Mouse (Mus musculus) left cerebral cortex, postnatal 36 days (tissue): ENCODE measurements around the gene Krt80. TPM values are rescaled to one million over a fixed set of nuclear protein-coding genes. Genes with fewer than 3 reads are reported as not detected.

Experiments used
- DNase-seq, 2 experiments: peaks; one replicate each; pipeline ENCODE4 v3.0.0; 2021 to 2022; ENCODE audit warnings: low spot score in 2 of 2, mixed read lengths in 1 of 2
- intact Hi-C: fragments of 180-260 bp; cut with DNase I; formaldehyde crosslinking; loops from one replicate; pipeline ENCODE4 v1.15.1; 2025
- total RNA-seq, 2 experiments: library from RNA; stranded (reverse); gene quantifications; 2 replicates each; pipeline ENCODE4 v1.2.3; 2021

Gene Krt80
- total RNA-seq, 2 experiments from 2014 or later: 3.4 to 6.1 TPM

DNA sequence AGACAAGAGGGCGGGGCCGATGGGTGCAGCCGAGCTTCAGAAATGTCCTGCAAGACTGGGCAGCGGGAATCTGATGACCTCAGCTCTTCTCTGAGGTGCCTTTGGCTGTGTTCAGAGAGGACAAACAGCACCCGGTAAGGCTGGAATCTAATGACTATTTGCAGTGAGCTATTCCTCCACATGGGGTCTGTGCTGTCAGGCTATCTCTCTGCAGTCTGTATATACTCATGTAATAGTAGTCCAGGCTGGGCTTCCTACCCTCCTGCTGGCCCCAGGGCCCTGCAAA lies 6.8 kb upstream of the Krt80 start:
- intact Hi-C loops: no loop called here
- no peak for DNase-seq

DNA sequence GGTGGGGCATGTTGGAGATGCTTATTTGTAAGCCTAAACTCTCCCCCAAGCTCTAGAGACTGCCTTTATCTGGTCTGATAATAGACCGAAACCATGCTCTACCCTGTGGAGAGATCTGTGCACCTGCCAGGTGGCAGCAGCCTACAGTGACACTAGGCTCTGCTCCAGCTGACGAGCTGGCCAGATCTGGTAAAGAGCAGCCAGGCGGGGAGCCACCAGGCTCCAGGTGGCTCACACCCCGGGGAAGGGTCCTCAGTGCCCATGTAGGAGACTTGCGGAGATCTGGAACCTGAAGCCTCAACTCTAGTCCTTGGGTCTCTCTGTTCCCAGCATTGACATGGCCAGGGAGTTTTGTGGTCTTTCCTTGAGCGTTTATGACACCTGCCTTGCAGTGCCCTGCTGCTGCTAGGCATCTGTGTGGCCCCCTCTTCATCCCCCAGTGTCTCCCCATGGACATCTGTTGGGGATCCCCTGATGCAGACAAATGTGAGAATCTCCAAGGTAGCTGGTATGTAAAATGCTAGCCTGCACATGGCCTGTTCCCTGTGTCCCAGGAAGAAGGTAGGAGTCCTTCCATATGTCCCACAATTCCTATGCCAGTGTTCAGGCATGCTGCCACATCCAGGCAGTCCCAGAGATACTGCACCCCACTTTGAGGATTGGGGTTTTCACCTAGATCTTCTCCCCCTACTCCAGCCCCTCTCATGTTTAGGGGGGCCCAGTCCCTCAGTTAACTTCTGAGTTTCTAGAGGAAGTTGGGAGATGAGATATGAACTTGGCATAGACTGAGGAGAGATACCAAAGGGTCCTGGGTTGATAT lies 6.2 kb upstream of the Krt80 start:
- no peak for DNase-seq
- intact Hi-C loops: no loop called here

DNA sequence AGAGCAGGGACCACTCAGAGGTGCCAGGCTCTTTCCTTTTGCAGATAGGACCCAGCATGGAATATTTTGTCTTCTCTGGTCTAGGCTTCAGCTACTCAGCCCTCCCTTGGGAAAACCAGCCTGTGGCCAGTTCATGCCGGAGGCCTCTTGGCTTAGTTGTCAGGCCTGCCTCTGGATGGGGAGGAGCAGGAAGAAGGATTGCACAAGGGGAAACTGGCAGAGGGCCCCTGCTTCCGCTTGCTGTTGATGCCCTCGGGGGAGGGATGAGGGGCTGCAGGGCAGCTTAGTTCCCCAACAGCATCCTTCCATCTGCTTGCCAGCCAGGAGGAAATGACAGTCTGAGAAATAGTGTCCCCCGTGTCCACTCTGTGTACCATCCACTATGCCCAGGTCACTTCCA lies 4.9 kb upstream of the Krt80 start:
- intact Hi-C loops: no loop called here
- no peak for DNase-seq

DNA sequence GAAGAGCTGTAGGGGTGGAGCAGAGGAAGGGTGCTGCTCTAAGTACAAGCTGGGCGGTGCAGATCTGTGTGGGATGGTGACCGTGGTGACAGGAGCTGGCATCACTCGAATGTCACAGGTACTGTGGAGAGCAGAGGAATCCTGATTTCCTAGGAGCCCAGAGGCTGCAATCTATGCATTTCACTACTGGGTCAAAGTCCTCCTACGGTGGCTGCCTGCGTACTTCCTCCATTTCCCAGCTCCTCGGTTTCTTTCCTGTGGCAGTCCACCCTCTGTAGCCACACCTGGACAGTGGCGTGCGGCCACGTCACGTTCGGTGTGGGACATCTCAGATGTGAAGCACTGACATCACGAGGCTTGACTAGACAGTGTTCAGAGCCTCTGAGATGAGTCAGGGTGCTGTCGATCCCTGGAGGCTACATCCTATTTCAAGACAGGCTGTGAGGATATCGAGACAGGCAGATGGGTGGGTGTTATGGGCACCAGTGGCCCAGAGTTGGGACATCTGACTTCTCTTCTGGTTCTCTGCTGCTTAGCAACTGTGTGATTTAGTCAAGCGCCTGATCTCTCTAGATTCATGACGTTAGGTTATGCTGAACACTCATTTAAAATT lies 3.4 kb upstream of the Krt80 start:
- intact Hi-C loops: no loop called here
- no peak for DNase-seq

DNA sequence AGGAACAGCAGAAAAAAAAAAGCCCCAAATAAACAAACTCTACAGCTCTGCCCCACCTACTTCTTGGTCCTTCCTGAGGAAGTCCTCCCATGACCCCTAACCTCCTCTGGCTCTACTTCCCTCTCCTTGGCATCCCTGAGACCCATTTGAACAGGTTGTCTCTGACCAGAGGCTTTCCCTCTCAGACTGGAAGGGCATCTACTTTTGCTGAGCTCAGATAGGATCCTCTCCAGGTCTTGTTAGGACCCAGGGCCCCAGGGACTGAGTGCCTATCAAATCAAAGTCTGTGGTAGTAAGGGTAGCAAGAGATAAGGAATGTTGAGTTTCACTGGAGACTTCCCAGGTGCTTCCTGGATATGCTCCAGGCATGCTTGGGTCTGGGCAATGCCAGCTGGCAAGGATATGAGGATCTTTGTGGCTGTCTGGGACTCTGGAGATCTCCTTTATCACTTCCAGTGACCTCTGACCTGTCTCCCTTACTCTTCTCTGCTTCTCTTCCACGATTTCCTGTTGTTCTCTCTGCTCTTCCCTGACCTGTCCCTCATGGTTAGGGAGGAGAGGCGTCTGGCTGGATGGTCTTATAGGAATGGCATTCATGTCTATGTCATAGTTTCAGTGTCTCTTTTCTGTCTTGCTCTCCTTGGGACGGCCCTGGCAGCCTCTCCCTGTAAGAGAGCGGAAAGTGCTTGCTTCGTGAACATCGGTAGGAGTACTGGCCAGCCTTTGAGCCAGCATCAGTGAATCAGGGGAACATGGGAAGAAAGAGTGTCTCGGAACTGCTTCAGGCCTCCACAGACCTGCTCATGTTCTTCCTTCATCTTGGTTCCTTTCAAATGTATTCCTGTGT lies 2.4 kb upstream of the Krt80 start:
- DNase-seq: no peak
- intact Hi-C loops: no loop called here

DNA sequence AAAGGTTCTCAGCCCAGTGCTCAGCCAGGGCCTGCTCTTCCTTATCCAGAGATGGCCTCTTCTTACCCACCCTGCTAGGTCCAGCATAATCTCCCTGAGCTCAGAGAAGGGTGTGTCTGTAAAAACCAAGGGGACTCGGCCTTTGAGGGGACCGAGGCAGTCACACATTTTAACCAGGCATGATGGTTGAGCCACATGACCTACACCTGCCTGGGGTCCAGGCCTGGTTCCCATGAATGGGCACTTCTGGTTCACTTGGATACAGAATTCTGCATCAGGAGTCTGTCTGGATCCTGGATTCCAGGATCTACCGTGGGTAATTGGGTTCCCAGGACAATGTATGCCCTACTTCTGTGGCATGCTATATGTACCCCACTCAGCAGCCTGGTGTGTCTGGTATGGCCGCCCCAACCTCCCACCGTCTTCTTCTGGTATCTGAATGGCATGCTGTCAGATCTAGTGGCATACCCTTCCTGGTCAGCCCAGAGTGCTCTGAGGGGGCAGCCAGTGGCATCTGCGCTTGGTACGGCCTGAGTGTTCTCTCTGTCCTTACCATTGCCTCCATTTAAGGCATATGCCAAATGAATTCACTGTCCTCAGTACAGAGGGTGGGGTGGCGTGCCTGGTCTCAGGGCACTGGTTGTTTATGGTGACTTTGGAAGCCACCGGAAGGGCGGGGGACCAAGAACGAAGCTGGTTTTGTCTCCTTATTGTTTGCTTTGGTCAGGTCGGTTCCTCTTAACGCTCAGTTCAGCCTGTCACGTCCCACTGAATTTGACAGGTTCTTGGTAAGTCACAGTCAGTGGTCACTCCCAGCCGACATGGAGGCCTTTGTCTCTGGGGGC lies 1.4 kb upstream of the Krt80 start:
- DNase-seq: no peak
- intact Hi-C loops: no loop called here

DNA sequence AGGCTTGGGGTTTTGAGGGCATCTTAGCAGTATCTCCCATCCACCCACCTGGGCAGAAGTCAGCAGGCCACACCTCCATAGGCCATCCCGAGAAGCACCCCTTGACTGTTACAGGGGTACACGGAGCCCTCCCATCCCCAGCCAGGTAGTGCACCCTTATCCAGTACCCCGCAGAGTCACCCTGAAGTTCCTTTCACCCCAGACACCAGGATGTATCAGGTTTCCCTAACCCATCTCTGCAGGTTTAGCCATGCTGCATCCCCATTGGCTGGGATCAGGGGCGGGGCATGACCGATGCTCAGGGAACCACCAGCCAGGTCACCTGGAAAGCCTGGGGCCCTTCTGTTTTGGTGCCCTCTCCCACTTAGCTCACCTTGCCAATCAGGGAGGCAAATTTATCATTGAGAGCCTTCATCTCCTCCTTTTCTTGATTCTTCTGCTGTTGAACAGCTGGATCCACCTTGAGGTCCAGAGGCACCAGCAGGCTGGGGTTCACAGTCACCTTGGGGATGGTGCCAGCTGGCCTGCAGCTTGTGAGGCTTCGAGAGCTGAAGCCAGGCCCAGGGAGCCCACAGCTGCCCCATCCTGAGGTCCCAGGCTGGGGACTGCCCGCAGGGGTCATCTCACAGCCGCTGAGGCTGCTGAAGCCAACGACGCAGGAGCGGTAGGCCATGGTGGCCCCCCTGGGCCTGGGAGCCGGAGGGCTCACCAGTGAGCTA lies 421 bp downstream of the Krt80 start:
- DNase-seq: no peak
- intact Hi-C loops: no loop called here

DNA sequence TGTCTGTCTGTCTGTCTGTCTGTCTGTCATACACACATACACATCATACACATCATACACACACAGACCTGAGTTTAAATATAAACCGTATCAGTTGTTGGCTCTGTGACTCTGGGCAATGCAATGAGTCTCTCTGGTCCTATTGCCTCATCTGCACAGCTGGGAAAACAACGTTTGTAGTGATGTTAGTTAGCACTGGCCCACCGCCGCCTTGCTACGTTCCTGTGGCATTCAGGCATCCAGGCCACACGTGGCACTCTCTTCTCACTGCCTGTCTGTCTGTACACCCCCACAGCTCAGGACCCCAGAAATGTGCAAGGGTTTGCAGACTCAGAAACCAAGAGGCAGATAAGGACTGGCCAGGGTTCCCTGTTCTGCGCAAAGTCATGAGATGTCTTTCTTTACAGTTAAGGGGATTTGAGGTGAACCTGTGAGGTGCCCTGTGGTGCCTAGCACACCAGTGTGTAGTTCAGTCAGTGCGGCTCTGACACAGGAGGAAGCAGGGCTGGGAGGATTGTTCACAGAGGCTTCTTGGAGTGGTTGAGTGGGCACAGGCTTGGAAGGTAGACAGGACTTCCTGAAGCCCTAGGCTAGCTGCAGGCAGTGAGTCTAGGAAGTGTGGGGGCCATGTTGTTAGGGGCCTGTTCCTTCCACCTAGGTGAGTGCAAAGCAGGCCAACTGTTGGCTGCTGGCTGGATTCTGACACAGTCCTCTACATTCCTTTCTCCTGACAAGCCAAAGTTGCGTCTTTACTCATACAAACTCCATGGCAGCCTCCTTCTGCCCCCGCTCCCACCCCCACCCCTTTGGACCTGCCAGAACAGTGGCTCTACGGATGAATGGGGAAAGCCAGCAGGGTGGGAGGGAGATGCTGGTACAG lies 1.2 kb downstream of the Krt80 start:
- no peak for DNase-seq

DNA sequence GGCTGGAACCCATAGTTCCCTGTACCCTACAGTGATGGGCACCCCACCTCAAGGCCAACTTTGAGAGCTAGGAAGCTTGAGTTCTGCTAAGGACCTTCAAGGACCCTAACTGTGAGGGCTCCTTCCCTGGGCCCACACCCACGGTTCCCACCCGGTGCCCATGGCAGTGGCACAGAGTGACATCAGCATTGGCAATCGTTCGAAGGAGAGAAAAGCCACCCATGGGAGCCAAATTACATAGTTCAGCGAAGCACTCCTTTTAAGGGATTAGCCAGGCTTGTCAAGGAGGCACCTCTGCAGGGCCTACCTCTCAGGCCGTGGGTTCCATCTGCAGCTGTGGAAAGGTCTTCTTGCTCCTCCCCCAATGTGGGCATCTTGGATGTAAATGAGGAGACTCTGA lies 1.9 kb downstream of the Krt80 start:
- DNase-seq: no peak

More for the DNA sequence above, 1.2 kb downstream of the Krt80 start:
- intact Hi-C loops: no loop called here

DNA sequence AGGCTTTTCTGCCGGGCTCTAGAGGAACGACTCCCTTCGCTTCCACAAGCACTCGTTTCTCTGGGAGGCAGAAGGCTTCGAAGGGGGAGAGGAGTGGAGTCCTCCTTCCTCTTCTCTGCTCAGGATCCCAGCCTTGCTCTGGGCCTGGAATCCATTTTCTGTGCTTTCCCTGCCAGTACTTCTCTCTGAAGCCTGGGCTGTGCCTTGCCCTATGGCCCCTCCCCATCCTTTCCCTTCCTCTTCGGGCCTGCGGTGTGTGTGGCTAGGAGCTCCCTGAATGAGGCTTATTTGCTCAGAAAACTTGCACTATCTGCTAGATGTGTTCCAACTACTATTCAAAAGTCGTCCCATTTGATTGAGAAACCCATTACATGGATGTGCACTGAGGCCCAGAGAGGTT lies 2.5 kb downstream of the Krt80 start:
- intact Hi-C loops: no loop called here

More for the DNA sequence above, 1.9 kb downstream of the Krt80 start:
- intact Hi-C loops: no loop called here

DNA sequence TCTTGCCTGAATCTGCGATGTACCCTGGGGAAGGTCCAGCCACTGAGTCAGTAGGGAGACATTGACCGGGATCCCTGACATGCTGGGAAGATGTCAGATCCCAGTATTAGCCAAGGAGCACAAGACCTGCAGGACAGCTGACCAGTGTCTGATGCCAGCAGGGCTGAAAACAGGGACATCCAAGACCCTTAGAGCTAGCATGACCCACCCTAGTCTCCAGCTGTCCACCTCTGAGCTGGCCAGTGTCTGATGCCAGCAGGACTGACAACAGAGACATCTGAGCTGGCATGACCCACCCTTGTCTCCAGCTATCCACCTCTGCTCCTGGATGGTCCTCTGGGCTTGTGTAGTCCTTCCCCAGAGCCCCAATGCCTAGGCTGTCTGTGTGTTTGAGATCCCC lies 3.0 kb downstream of the Krt80 start:
- intact Hi-C loops: no loop called here
- DNase-seq: no peak

More for the DNA sequence above, 2.5 kb downstream of the Krt80 start:
- no peak for DNase-seq

DNA sequence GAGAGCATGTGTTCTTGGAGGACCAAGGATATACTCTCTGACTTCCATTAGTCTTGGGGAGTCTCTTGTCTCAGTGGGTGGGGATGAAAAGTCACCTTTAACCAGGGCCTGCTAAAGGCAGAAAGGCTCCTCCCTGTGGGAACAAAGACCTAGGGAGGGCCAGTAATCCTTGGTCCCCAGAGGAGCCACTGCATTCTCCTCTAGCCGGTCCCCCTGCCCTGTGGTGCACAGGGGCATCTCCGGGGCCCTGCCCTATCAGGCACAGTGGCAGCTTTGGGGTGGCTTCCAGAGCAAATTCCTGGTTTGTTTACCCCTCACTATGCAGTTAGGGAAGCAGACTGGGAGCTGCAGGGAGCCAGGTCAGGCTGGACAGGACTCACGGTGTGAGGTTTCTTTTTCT lies 3.5 kb downstream of the Krt80 start:
- intact Hi-C loops: no loop called here
- DNase-seq: no peak

DNA sequence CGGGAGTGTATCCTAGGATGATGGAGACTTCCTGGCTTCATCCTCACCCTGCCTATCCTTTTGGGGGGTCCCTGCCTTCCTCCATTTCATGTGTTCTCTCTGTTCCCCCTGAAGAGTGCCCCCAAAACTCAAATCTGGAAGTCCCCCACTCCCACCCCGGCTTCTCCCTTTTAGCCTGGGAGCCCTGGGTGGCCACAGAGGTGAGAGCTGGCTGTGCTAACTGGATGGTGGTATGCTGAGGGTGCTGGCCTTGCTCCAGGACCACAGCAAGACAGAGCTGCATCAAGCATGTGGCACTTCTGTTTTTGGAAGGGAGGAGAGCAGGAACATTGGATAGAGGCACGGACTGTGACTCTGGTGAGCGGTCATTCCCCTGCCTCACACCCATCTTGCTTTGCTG lies 4.2 kb downstream of the Krt80 start:
- DNase-seq: no peak
- intact Hi-C loops: no loop called here

DNA sequence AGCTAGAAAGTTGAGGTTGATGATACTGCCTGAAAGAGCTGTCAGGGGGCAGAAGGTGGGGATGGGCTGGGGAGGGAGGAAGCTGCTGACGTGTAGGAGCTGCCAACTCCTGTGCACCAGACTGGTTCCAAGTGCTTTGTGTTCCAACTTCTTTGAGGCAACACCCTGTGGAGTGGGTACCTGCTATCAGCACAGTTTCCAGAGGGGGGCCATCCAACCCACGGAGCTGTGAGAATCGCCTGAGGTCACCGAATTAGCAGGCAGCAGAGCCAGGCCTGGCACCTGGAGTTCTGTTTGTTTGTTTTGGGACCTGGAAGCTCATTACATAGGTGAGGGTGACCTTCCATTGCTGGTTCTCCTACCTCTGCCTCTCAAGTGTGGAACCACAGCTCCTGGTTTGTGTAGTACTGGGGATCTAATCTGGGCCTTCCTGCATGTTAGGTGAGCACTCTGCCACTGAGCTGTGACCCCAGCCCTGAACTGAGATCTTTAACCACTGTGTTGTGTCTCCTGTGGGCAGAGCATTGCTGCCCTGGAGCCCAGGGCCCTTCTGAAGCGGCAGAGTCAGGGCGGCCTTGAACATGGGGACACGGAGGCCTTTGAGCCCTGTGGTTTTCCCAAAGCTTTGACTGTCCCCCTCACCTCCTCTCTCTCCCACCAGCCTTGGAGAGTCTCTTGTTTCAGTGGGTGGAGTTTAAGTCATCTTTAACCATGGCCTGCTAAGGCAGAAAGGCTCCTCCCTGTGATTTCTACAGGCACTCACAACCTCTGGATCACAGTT lies 4.9 kb downstream of the Krt80 start:
- intact Hi-C loops: no loop called here
- DNase-seq: no peak

DNA sequence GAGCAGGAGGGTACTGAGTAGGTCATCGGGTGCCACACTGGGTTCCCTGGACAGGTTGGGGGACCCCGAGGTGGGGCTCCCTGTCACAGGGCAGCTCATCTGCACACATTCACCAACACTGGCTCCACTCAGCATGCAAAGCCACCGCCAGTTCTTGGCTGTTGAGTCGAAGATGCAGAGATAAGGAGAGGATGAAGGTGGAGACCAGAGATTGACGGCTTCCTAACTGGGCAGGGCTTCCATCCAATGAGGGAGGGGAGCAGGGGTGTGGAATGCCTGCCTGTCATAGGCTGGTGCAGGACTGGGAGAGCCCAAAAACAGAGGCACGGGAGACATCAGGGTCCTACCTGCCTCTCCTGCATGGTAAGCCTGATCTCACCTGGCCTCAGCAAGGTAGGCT lies 5.5 kb downstream of the Krt80 start:
- no peak for DNase-seq
- intact Hi-C loops: no loop called here

DNA sequence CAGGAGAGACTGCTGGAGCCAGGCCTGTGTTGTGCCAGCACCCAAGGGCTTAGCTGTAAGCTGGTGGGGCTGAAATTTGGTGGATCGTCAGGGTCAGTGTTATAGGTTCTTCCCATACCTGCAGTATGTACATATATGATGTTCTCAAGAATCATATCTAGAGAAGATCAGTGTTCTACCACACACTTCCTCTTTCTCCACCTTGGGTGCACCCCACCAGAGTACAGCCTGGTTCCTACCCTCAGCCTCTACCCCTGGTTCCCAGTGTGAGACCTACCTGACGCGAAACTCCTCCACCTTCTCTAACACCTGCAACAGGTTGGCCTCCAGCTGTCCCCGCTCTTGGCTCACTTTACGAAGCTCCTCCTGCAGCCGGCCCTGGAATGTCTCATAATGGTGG lies 6.0 kb downstream of the Krt80 start:
- DNase-seq: no peak
- intact Hi-C loops: no loop called here

DNA sequence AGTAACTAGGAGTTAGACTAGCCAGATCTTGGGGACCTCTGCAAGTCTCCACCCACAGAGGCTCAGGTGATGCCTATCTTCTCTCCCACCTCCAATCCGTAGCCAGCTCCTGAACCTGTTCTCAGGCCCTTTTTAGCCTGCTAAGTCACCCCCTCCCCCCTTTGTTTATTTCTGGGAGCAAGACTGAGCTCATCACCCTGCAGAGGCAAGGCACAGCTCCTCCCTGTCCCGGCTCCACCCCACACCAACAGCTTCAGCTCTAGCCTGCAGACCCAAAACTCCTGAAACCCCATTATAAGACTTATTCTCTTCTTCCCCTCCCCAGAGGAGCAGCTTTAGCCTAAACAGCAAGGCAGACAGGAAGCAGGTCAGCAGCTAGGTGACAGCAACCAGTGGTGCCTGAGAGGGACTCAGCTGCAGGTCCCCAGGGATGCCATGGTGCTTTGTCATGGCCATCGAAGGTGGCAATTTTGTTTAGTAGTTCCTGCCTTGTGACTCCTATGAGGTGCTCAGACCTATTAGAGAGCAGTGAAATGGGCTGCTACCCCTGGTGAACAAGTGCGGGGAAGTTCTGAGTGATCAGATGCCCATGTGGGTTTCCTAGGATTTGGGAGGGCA lies 7.5 kb downstream of the Krt80 start:
- DNase-seq: no peak
- intact Hi-C loops: no loop called here
